Mouse (Mus musculus) lung, adult 2 months (tissue): ENCODE data around the gene Cttnbp2.

Experiments used
- CTCF ChIP-seq: fragments of 200-500 bp; IDR thresholded peaks from 2 replicates; pipeline ENCODE4 v1.5.1; 2011; ENCODE audit warnings: mild to moderate bottlenecking, low read length, control low read depth; ENCODE audit not compliant: insufficient read depth
- POLR2A ChIP-seq: fragments of 200-500 bp; IDR thresholded peaks from 2 replicates; pipeline ENCODE4 v1.6.1; 2011; ENCODE audit warnings: low read depth, mild to moderate bottlenecking, control low read depth, low read length, borderline replicate concordance; ENCODE audit errors: extremely low read depth

- TF ChIP-seq CTCF (no peak), POLR2A (no peak)
Observed at GRCm38 (mm10) chr6:18482546-18482945, 32.1 kb downstream of the Cttnbp2 start.
